Mouse (Mus musculus) brain, embryonic 14.5 days (tissue): ENCODE results near the gene Riok1.

ENCODE experiments used
- CTCF ChIP-seq: fragments of 200-500 bp; IDR thresholded peaks from 2 replicates; pipeline ENCODE4 v1.5.1; 2012; ENCODE audit warnings: inconsistent platforms, mild to moderate bottlenecking, moderate library complexity, borderline replicate concordance; ENCODE audit not compliant: insufficient read depth, insufficient read length; ENCODE audit errors: extremely low read depth
- POLR2A ChIP-seq: fragments of 200-500 bp; IDR thresholded peaks from 2 replicates; pipeline ENCODE4 v1.6.1; 2012; ENCODE audit warnings: mild to moderate bottlenecking, inconsistent platforms, borderline replicate concordance; ENCODE audit not compliant: poor library complexity, insufficient read depth, insufficient read length, severe bottlenecking; ENCODE audit errors: extremely low read depth

DNA sequence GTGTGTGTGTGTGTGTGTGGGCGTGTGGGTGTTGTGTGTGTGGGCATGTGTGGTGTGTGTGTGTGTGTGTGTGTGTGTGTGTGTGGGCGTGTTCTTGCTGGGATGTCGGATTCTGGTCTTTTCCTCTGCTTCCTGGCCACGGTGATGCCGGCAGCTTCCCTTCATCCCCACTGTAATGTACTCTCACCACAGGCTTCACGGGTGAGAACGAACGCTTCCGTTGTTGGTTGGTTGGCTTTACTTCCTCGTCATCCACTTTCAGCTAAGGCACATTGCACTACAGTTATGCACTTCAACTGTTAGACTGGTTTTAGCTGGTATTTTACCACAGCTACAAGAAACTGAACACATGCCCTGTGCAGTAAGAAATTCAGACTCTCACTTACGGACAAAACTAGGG lies 25.9 kb downstream of the Riok1 start:
- TF ChIP-seq CTCF (no peak), POLR2A (no peak)
